Mouse (Mus musculus) Patski (cell line): Measurements from ENCODE around the gene Wnt5b. TPM values are rescaled to one million over a fixed set of nuclear protein-coding genes. Genes with fewer than 3 reads are reported as not detected.

Experiments
- ATAC-seq: fragments of 100-300 bp; one replicate; pipeline ENCODE4 v1.8.0; 2021
- CTCF ChIA-PET: fragments of 350-600 bp; sonication (Branson Sonifier 250); formaldehyde crosslinking; loops from one replicate; lab custom pipeline; 2022; ENCODE audit warnings: inconsistent platforms; lab: Charles Lee
- POLR2A ChIA-PET: fragments of 350-600 bp; sonication (Branson Sonifier 250); formaldehyde crosslinking; loops from one replicate; lab custom pipeline; 2022; ENCODE audit warnings: antibody characterized with exemption, inconsistent platforms; lab: Charles Lee
- DNase-seq: peaks from one replicate; pipeline ENCODE4 v3.0.0-alpha.2; 2011; ENCODE audit warnings: low read depth, low spot score
- H3K27me3 ChIP-seq: fragments of 371-371 bp; one replicate; pipeline ENCODE4 v1.5.1; 2021
- CTCF ChIP-seq: fragments of 100-300 bp; IDR thresholded peaks from one replicate; pipeline ENCODE4 v1.5.1; 2021
- in situ Hi-C: fragments of 300-500 bp; cut with MboI; formaldehyde crosslinking; loops from 3 replicates; pipeline ENCODE4 v1.11.1; 2018; ENCODE audit warnings: low pct_unique_long_range_greater_than_20kb, mixed read lengths
- polyA plus RNA-seq: library from polyadenylated mRNA; unstranded; gene quantifications from one replicate; pipeline ENCODE4 v1.2.3, GENCODE M21; 2021

Gene Wnt5b
- polyA plus RNA-seq, 1 experiment from 2014 or later = 9.8 TPM

GRCm38 (mm10) chr6:119392836-119393235 lies 151.3 kb downstream of the Wnt5b start:
- DNase-seq = peak; percentile 54
- TF ChIP-seq CTCF = no peak
- peak; percentile 70 for ATAC-seq
- ChIA-PET POLR2A (no interaction called here), CTCF (interaction anchor here (1.1 kb wide), 1 partner anchor 9 kb away, joined by 4 read pairs; no protein-coding TSS in a partner anchor)
- in situ Hi-C loops = no loop called here
- H3K27me3 ChIP-seq = no peaks in the 10 kb centered on the region

GRCm38 (mm10) chr6:119390728-119391127 lies 153.4 kb downstream of the Wnt5b start:
- ChIA-PET CTCF (no interaction called here), POLR2A (no interaction called here)
- no peak for TF ChIP-seq CTCF
- DNase-seq = no peak
- in situ Hi-C loops = no loop called here
- H3K27me3 ChIP-seq = no peaks in the 10 kb centered on the region
- no peak for ATAC-seq

GRCm38 (mm10) chr6:119389089-119389488 lies 155.1 kb downstream of the Wnt5b start:
- ATAC-seq = no peak
- ChIA-PET CTCF (interaction anchor here (0.9 kb wide), 1 partner anchor 169 kb away, joined by 3 read pairs; no protein-coding TSS in a partner anchor), POLR2A (interaction anchor here (0.6 to 0.8 kb wide), 2 partner anchors 20 to 22 kb away, joined by 3 to 8 read pairs; no protein-coding TSS in a partner anchor)
- in situ Hi-C loops = no loop called here
- no peak for DNase-seq
- TF ChIP-seq CTCF = no peak
- no peaks in the 10 kb centered on the region for H3K27me3 ChIP-seq

GRCm38 (mm10) chr6:119388650-119389012 lies 155.5 kb downstream of the Wnt5b start:
- ATAC-seq (peak; percentile 85), DNase-seq (peak; percentile 70)
- in situ Hi-C loops = no loop called here
- ChIA-PET POLR2A (no interaction called here), CTCF (no interaction called here)
- no peaks in the 10 kb centered on the region for H3K27me3 ChIP-seq
- no peak for TF ChIP-seq CTCF

- ChIA-PET CTCF (no interaction called here), POLR2A (no interaction called here)
- H3K27me3 ChIP-seq = no peaks in the 10 kb centered on the region
- in situ Hi-C loops = no loop called here
- DNase-seq = no peak
- ATAC-seq = peak; percentile 50
- TF ChIP-seq CTCF = no peak
These were observed 156.1 kb downstream of the Wnt5b start for GRCm38 (mm10) chr6:119387801-119388649.

- TF ChIP-seq CTCF = no peak
- in situ Hi-C loops = no loop called here
- CTCF ChIA-PET = interaction anchor here (1.5 kb wide), 1 partner anchor 10 kb away, joined by 6 read pairs; no protein-coding TSS in a partner anchor
- DNase-seq (no peak), ATAC-seq (no peak)
- H3K27me3 ChIP-seq = no peaks in the 10 kb centered on the region
- POLR2A ChIA-PET = no interaction called here
These were observed 157.3 kb downstream of the Wnt5b start for GRCm38 (mm10) chr6:119386821-119387220.

- no peaks in the 10 kb centered on the region for H3K27me3 ChIP-seq
- no peak for ATAC-seq
- ChIA-PET POLR2A (no interaction called here), CTCF (interaction anchor here (1.5 kb wide), 1 partner anchor 10 kb away, joined by 6 read pairs; no protein-coding TSS in a partner anchor)
- TF ChIP-seq CTCF = no peak
- in situ Hi-C loops = no loop called here
- DNase-seq = no peak
These were observed 157.7 kb downstream of the Wnt5b start for GRCm38 (mm10) chr6:119386421-119386820.

- in situ Hi-C loops = no loop called here
- no peak for ATAC-seq
- no peak for DNase-seq
- CTCF ChIA-PET = interaction anchor here (1.8 kb wide), 1 partner anchor 10 kb away, joined by 4 read pairs; no protein-coding TSS in a partner anchor
- H3K27me3 ChIP-seq = no peaks in the 10 kb centered on the region
- POLR2A ChIA-PET = interaction anchor here (0.6 kb wide), 1 partner anchor 9 kb away, joined by 7 read pairs; no protein-coding TSS in a partner anchor
- peak; percentile 16 for TF ChIP-seq CTCF
These were observed 158.5 kb downstream of the Wnt5b start for GRCm38 (mm10) chr6:119385668-119386067.

Other genes starting within 250 kb of the Wnt5b start
- 1.1 TPM for gene Lrtm2, start 213.6 kb downstream of the Wnt5b start, polyA plus RNA-seq
- gene Adipor2, start 126.6 kb downstream of the Wnt5b start, polyA plus RNA-seq = 50.0 TPM
- gene Fbxl14, start 64.7 kb downstream of the Wnt5b start, polyA plus RNA-seq = 29.5 TPM